Mouse (Mus musculus) E14TG2a.4 (cell line): ENCODE data around the gene Hist1h2bm.

ENCODE experiments used
- CTCF ChIP-seq: conservative IDR thresholded peaks from 2 replicates; pipeline ENCODE4 v1.5.1; 2014; ENCODE audit warnings: low read length
- NANOG ChIP-seq: IDR thresholded peaks from 2 replicates; pipeline ENCODE4 v1.6.1; 2014; ENCODE audit warnings: borderline replicate concordance, low read length, mixed read lengths
- POU5F1 ChIP-seq: IDR thresholded peaks from 2 replicates; pipeline ENCODE4 v1.6.1; 2014; ENCODE audit warnings: low read length, borderline replicate concordance

DNA sequence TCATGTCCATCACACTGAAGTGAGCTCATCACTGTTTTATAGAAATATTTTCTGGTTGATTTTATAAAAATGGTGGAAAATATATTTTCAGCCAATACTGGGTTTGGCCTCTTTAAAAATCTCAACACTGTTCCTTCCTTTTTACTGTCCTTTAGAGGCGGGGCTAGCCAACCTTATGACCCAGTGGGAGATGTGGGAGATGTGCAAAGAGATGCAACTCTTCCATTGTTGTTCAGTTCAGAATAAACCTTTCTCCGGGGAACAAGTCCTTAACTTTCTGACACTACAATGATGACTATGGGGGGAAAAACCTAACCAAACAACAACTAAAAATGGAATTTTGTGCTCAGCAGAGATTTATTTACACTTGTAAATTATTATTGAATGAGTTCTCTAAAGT, 44.5 kb upstream of the Hist1h2bm start, which contains the start of gene Olfr1360:
- TF ChIP-seq NANOG (no peak), CTCF (no peak), POU5F1 (no peak)
